Mouse (Mus musculus): ENCODE results near the gene Has3.

Gene Has3

GRCm38 (mm10) chr8:106932376-106933065 is 62.5 kb downstream of the Has3 start:
- DNase-seq: peak; percentile 16

GRCm38 (mm10) chr8:106933506-106934143 is 63.6 kb downstream of the Has3 start:
- DNase-seq: no peak
